Mouse (Mus musculus): ENCODE results near the gene 4930432K21Rik.

GRCm38 (mm10) chr8:84147769-84148530, at the start of gene 4930432K21Rik, which contains the start of gene Cc2d1a:
- TF ChIP-seq CTCF (conservative IDR thresholded peaks at IDR 0.05; ENCODE audit: insufficient read depth, insufficient read length, low read depth, low read length) (no peak), POLR2A (IDR thresholded peaks at IDR 0.05; ENCODE audit: low read depth, low read length) (no peak)
